Mouse (Mus musculus) bone marrow, adult 2 months (tissue): Measurements from ENCODE around the gene Ssc5d.

Source experiments
- CTCF ChIP-seq: fragments of 200-500 bp; IDR thresholded peaks from 2 replicates; pipeline ENCODE4 v1.5.1; 2011; ENCODE audit warnings: low read length, control low read depth; ENCODE audit not compliant: control insufficient read depth, insufficient read depth
- POLR2A ChIP-seq: fragments of 200-500 bp; IDR thresholded peaks from 2 replicates; pipeline ENCODE4 v1.6.1; 2011; ENCODE audit warnings: low read depth, mild to moderate bottlenecking, control low read depth, low read length, borderline replicate concordance; ENCODE audit not compliant: control insufficient read depth

DNA sequence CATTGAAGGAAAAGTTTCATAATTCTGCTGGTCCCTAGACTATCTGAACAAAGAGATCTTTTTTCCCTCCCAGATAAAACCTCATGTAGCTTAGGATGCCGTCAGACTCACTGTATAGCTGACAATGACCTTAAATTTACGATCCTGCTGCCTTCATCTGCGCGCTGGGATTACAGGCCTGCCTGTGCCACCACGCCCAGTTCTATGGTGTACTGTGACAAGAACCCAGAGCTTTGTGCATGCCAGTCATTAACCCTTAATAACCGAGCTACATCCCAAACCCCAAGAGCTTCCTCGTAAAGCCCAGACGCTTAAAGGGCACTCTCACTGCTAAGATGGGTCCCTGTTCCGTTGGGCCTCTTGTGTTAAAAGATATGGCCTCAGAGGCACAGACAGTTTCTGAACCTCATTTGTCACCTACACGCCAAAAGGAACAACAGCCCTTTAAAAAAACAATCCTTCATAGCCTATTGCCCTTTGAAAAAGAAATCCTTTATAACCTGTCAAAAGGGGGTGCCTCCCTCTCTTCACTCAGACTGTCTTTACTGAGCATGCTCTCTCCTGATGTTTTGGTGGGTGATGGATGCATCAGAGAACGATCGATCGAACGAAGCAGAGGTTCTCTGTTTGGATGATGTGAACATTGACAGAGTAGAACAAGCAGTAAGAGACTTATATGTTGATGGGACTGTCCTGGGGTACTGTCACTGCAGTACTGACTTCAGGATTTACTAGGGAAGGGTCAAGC is 9.7 kb upstream of the Ssc5d start:
- TF ChIP-seq CTCF = no peak
- no peak for TF ChIP-seq POLR2A
